Mouse (Mus musculus): ENCODE data around the gene Adgrg6.

Adgrg6 gene

GRCm38 (mm10) chr10:14391025-14391639, 154.3 kb downstream of the Adgrg6 start:
- DNase-seq (ENCODE audit: low spot score), result peak; percentile 88

GRCm38 (mm10) chr10:14385574-14385973, 159.9 kb downstream of the Adgrg6 start:
- no peak for DNase-seq (ENCODE audit: low spot score)

GRCm38 (mm10) chr10:14365065-14365589, 180.3 kb downstream of the Adgrg6 start:
- DNase-seq (ENCODE audit: low spot score), result no peak

GRCm38 (mm10) chr10:14363226-14363625, 182.2 kb downstream of the Adgrg6 start:
- DNase-seq (ENCODE audit: low spot score), result no peak

GRCm38 (mm10) chr10:14358271-14358670, 187.2 kb downstream of the Adgrg6 start:
- DNase-seq (ENCODE audit: low spot score), result no peak
